Mouse (Mus musculus): ENCODE results near the gene Hace1.

DNA sequence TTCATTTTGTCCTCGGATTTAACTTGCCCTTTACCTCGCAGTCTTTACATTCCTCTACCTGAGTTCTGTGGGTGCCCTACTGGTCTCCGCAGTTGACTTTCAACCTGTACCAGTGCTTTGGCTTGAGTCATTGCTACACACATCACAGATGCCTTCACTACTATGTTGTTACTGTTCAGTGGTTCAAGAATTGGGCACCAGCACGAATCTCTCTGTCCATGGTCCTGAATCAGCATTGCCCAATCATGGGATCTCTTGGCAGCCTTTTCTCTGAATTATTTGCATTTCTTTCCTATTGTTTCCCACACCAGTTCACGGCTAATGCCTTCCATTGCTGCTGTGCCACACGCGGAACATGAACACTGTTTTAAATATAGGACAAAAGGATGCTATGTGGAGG lies 30.8 kb upstream of the Hace1 start:
- no peak for TF ChIP-seq CTCF (IDR thresholded peaks at IDR 0.05; ENCODE audit: control insufficient read depth, insufficient read depth, insufficient read length)
- no peak for TF ChIP-seq MAX (IDR thresholded peaks at IDR 0.05)
- TF ChIP-seq USF1 (IDR thresholded peaks at IDR 0.05; ENCODE audit: low read depth), result no peak
- peak; percentile 93 for TF ChIP-seq CEBPB (IDR thresholded peaks at IDR 0.05; ENCODE audit: low read depth)
- no peak for TF ChIP-seq MYOG (IDR thresholded peaks at IDR 0.05; ENCODE audit: control insufficient read depth, extremely low read depth, insufficient read length)
